Mouse (Mus musculus) forebrain, postnatal 0 days (tissue): ENCODE results near the gene Pef1. TPM values are rescaled to one million over a fixed set of nuclear protein-coding genes. Genes with fewer than 3 reads are reported as not detected.

Experiments used
- ATAC-seq: fragments of 200-750 bp; cut with Nextera tagmentation; 2 replicates; pipeline ENCODE4 v1.8.0; 2017; ENCODE audit warnings: mild to moderate bottlenecking, moderate library complexity
- DNase-seq: peaks from one replicate; pipeline ENCODE4 v3.0.0-alpha.2; 2015
- H3K27ac ChIP-seq: fragments of 300-500 bp; sonication (generic); 2 replicates; pipeline ENCODE4 v1.5.1; 2014; ENCODE audit warnings: low read depth, mild to moderate bottlenecking, antibody characterized with exemption, low read length, moderate library complexity, mixed read lengths
- H3K27me3 ChIP-seq: fragments of 300-500 bp; sonication (generic); 2 replicates; pipeline ENCODE4 v1.6.1; 2014; ENCODE audit warnings: mild to moderate bottlenecking, low read length, mixed read lengths; ENCODE audit not compliant: insufficient read depth
- H3K36me3 ChIP-seq: fragments of 300-500 bp; sonication (generic); 2 replicates; pipeline ENCODE4 v1.6.1; 2014; ENCODE audit warnings: mild to moderate bottlenecking, moderate library complexity; ENCODE audit not compliant: insufficient read depth
- H3K4me1 ChIP-seq: fragments of 300-500 bp; sonication (generic); 2 replicates; pipeline ENCODE4 v1.6.1; 2014; ENCODE audit warnings: antibody characterized with exemption; ENCODE audit not compliant: insufficient read depth
- H3K4me2 ChIP-seq: fragments of 300-500 bp; sonication (generic); 2 replicates; pipeline ENCODE4 v1.6.1; 2014; ENCODE audit warnings: low read depth, mild to moderate bottlenecking, moderate library complexity
- H3K4me3 ChIP-seq: fragments of 300-500 bp; sonication (generic); 2 replicates; pipeline ENCODE4 v1.5.1; 2014; ENCODE audit warnings: low read depth, low read length, mixed read lengths
- H3K9ac ChIP-seq: fragments of 300-500 bp; sonication (generic); 2 replicates; pipeline ENCODE4 v1.6.1; 2014; ENCODE audit warnings: mild to moderate bottlenecking
- H3K9me3 ChIP-seq: fragments of 300-500 bp; sonication (generic); 2 replicates; pipeline ENCODE4 v1.6.1; 2016; ENCODE audit warnings: low read length
- CTCF ChIP-seq: sonication (generic); IDR thresholded peaks from 2 replicates; pipeline ENCODE4 v1.5.1; 2016; ENCODE audit warnings: antibody characterized with exemption, control low read depth, low read depth
- whole genome bisulfite sequencing: fragments of 180-500 bp; shearing (Covaris S2); extraction: QIAGEN DNeasy Blood & Tissue Kit; methylation state at CpG from one replicate; pipeline ENCODE4 v1.1.7; 2014; 5-methylcytosine and 5-hydroxymethylcytosine counted together
- polyA plus RNA-seq: library from polyadenylated mRNA; unstranded; fragments of >200 nt; fragmentation: Nextera tagmentation; extraction: Ambion mirVana; gene quantifications from 2 replicates; pipeline ENCODE4 v1.2.1, GENCODE M21; 2015
- total RNA-seq: library from RNA; depleted of rRNA; stranded (reverse); fragments of >200 nt; gene quantifications from 2 replicates; pipeline ENCODE4 v1.2.3, GENCODE M21; 2014

Pef1 gene
- total and polyA plus RNA-seq, 2 experiments from 2014 or later, result 51.6 to 58.5 TPM

DNA sequence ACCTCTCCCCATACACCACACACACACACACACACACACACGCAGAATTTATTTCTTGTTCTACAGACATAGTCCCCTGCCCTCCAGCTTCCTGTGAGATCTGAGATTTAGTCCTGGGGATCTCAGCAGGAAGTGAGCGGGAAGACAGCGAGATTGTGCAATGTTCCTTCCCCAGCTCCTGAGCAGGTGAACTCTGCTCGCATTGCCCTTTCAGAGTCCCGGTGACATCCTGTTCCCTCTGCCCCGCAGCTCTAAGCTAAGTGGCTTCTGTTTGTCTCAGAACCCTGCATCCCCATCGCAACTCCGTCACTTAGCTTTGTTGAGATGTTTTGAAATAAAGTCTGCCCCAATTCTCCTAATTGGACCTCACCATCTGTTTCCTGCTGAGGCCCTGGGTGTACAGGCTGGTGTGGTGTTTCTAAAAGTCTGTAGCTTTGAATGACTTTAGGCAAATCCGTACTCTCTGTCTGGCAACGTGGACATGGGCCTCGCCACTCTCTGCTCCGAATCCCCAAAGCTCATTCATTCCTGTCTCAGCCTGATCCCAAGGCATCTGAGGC is 54.5 kb downstream of the Pef1 start:
- Histone ChIP-seq H3K27ac (no peak overlapping the region), H3K4me1 (no peaks in the 10 kb centered on the region), H3K36me3 (no peaks in the 10 kb centered on the region), H3K9me3 (no peaks in the 10 kb centered on the region), H3K27me3 (peaks cover 7% of the 10 kb centered on the region), H3K4me3 (no peak overlapping the region), H3K4me2 (no peak overlapping the region), H3K9ac (no peak overlapping the region)
- DNase-seq, result no peak
- WGBS, result 69% methylated on average over 12 of the region's 12 CpGs
- TF ChIP-seq CTCF, result no peak
- ATAC-seq, result no peak

DNA sequence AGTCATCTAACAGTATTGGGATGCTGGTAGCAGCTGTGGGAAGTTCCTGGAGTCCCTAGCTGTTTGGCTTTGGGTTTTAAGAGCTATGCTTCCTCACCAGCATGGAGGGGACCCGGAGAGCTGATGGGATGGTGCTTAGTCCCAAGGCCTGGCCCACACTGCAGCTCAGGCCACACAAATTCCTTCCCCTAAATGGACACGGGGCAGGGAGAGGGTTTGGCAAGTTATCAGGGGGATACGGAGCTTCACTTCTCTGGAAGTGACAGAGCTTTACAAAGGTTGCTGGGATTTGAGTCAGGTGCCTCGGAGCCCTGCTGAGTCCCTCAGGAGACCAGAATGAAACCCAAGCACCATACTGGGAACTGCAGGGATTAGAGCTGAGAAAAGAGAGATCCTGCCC is 59.0 kb downstream of the Pef1 start:
- Histone ChIP-seq H3K36me3 (no peaks in the 10 kb centered on the region), H3K27ac (no peak overlapping the region)
- WGBS, result 14% methylated on average over 4 of the region's 4 CpGs

DNA sequence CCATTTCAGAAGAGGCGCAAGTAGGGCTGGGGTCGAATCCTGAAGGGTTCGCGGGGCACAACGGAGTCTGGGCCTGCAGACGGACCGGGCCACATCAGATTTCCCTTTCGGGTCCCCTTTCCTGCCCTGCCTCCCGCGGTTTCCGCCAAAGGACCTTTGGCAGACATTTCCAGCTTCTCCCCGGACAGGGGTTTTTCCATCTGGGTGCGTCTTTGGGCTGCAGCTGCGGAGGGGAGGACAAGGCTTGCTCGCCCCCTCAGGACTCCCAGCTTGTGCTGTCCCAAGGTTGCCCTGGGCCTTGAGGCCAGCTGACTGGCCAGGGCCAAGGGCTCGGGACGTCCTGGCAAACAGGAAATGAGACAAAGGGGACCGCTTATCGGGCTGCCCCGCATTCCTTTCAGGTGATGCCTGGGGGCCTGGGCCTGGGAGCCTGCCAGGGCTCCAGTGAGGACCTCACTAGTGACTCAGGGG is 61.1 kb downstream of the Pef1 start:
- Histone ChIP-seq H3K9ac (no peak overlapping the region), H3K4me3 (no peak overlapping the region), H3K27ac (no peak overlapping the region), H3K4me2 (no peak overlapping the region), H3K9me3 (no peaks in the 10 kb centered on the region), H3K36me3 (no peaks in the 10 kb centered on the region), H3K27me3 (peaks cover 15% of the 10 kb centered on the region; the same call in 1 of the 2 replicates), H3K4me1 (no peaks in the 10 kb centered on the region)
- no peak for TF ChIP-seq CTCF
- ATAC-seq, result no peak
- DNase-seq, result no peak
- 9% methylated on average over 20 of the region's 20 CpGs for WGBS

More for the DNA sequence above, 59.0 kb downstream of the Pef1 start:
- ATAC-seq (no peak), DNase-seq (no peak)
- Histone ChIP-seq H3K9ac (no peak overlapping the region), H3K9me3 (no peaks in the 10 kb centered on the region), H3K4me1 (no peaks in the 10 kb centered on the region), H3K4me3 (no peak overlapping the region), H3K27me3 (peaks cover 15% of the 10 kb centered on the region; the same call in 1 of the 2 replicates), H3K4me2 (no peak overlapping the region)
- no peak for TF ChIP-seq CTCF

DNA sequence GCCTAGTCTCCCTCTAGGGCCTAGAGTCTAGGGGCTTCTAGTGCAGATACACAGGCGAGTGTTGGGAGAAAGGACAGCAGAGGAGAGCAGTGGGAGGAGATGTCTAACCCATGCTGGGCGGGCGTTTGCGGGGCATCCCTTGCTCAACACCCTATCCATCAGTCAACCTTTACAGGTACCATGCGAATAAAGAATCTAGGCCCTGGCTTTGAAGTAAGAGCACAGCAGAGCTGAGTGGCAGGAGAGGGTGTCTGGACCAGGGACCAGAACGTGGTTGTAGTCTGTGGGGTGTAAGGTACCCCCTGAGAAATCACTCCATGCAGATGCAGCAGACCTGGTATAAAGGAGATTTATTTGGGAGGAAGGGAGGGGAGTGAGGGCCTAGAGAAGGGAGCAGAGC is 61.8 kb downstream of the Pef1 start:
- 71% methylated on average over 6 of the region's 6 CpGs for WGBS
- H3K4me1 ChIP-seq, result no peaks in the 10 kb centered on the region
- no peak overlapping the region for H3K4me3 ChIP-seq
- no peaks in the 10 kb centered on the region for H3K9me3 ChIP-seq
- no peak for ATAC-seq
- no peak for TF ChIP-seq CTCF
- no peak for DNase-seq
- no peak overlapping the region for H3K27ac ChIP-seq
- no peaks in the 10 kb centered on the region for H3K36me3 ChIP-seq
- peaks cover 15% of the 10 kb centered on the region; the same call in 1 of the 2 replicates for H3K27me3 ChIP-seq
- no peak overlapping the region for H3K4me2 ChIP-seq
- H3K9ac ChIP-seq, result no peak overlapping the region

DNA sequence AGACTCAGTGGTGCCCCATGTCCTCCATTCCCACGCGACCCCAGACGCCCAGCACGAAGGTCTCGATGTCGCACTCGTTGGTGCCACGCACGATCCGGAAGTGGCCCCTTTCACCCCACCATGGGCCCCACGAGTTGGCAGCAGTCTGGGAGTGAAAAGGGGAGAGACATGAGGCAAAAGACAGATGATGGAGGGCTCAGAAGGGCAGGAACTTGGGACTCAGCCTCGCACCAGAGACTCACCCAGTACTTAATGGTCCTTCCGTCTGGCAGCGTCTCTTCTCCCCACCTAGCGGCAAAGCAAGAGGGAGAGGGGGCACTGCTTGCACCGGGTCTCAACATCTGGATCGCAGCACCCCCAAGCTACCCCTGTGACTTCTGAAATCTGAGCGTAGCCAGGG is 63.7 kb downstream of the Pef1 start:
- Histone ChIP-seq H3K27me3 (peaks cover 15% of the 10 kb centered on the region; the same call in 1 of the 2 replicates), H3K9ac (no peak overlapping the region), H3K36me3 (no peaks in the 10 kb centered on the region), H3K9me3 (no peaks in the 10 kb centered on the region), H3K4me2 (no peak overlapping the region), H3K4me3 (no peak overlapping the region), H3K4me1 (no peaks in the 10 kb centered on the region), H3K27ac (no peak overlapping the region)
- ATAC-seq (no peak), DNase-seq (no peak)
- 79% methylated on average over 18 of the region's 18 CpGs for WGBS
- no peak for TF ChIP-seq CTCF

DNA sequence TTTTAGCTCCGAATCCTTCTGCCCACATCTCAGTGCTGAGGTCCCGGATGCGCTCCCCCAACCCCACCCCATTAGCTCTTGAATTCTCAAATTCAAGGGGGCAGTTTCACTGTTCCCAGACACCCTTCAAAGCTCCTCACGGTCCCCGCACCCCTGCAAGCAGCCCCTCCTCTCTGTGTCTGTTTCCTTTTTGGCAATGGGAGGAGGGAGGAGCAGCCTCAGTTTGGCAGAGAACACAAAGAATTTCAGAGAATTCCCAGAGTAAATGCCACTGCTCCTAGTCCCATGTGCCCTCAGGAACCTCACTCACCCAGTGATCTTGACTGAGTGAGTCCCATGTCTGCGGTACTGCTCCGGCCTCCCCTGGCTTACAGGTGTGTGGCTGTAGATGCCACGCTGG is 64.2 kb downstream of the Pef1 start:
- no peak for TF ChIP-seq CTCF
- Histone ChIP-seq H3K4me2 (no peak overlapping the region), H3K4me3 (no peak overlapping the region), H3K9ac (no peak overlapping the region), H3K9me3 (no peaks in the 10 kb centered on the region), H3K36me3 (no peaks in the 10 kb centered on the region), H3K27ac (no peak overlapping the region), H3K27me3 (peaks cover 15% of the 10 kb centered on the region; the same call in 1 of the 2 replicates), H3K4me1 (no peaks in the 10 kb centered on the region)
- DNase-seq (no peak), ATAC-seq (no peak)
- 69% methylated on average over 8 of the region's 8 CpGs for WGBS

DNA sequence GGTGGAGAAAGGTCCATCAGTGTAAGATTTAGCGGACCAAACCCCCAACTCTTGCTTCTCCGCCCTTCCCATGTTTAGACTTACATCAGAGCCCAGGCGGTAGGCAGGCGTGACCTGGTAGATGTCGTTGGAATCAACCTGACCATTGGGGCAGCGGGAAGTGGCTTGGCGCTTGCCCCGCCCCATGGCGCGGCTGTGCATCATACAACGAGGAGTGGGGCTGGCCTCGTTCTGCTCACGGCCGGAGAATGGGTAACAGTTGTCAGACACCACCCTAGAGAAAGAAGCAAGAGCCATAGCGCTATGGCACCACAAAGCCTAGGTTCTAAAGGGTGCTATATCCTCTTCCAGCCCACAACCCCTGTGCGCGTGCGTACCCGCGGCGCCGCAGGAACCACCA is 65.0 kb downstream of the Pef1 start:
- H3K9me3 ChIP-seq, result no peaks in the 10 kb centered on the region
- TF ChIP-seq CTCF, result no peak
- no peak overlapping the region for H3K4me3 ChIP-seq
- WGBS, result 61% methylated on average over 22 of the region's 22 CpGs
- no peaks in the 10 kb centered on the region for H3K4me1 ChIP-seq
- H3K4me2 ChIP-seq, result peak overlapping the region; percentile 28; the same call in 1 of the 2 replicates
- DNase-seq (no peak), ATAC-seq (no peak)
- H3K27ac ChIP-seq, result no peak overlapping the region
- H3K9ac ChIP-seq, result no peak overlapping the region
- peaks cover 12% of the 10 kb centered on the region; the same call in 1 of the 2 replicates for H3K27me3 ChIP-seq
- no peaks in the 10 kb centered on the region for H3K36me3 ChIP-seq
